Mouse (Mus musculus) retina, embryonic 14.5 days (tissue): Measurements from ENCODE around the gene Morc3.

ENCODE experiments used
- DNase-seq: peaks from one replicate; pipeline ENCODE4 v3.0.0-alpha.2; 2015; ENCODE audit warnings: low spot score

The Morc3 gene

GRCm38 (mm10) chr16:93884086-93884721 lies 52.3 kb downstream of the Morc3 start:
- DNase-seq, result peak; percentile 49

- DNase-seq, result no peak
Measured at GRCm38 (mm10) chr16:93884722-93885113, 52.8 kb downstream of the Morc3 start.

GRCm38 (mm10) chr16:93888481-93888880 lies 56.6 kb downstream of the Morc3 start:
- no peak for DNase-seq

GRCm38 (mm10) chr16:93890948-93891604 lies 59.2 kb downstream of the Morc3 start:
- DNase-seq, result no peak

- DNase-seq, result no peak
Measured at GRCm38 (mm10) chr16:93893285-93893684, 61.4 kb downstream of the Morc3 start.

- DNase-seq, result peak; percentile 50
Measured at GRCm38 (mm10) chr16:93903027-93903426, 71.1 kb downstream of the Morc3 start.

- peak; percentile 87 for DNase-seq
Measured at GRCm38 (mm10) chr16:93906156-93907014, 74.5 kb downstream of the Morc3 start.

GRCm38 (mm10) chr16:93907761-93908160 lies 75.8 kb downstream of the Morc3 start:
- no peak for DNase-seq

GRCm38 (mm10) chr16:93908196-93908595 lies 76.3 kb downstream of the Morc3 start:
- DNase-seq, result no peak

- no peak for DNase-seq
Measured at GRCm38 (mm10) chr16:93909936-93910335, 78.0 kb downstream of the Morc3 start.

- DNase-seq, result no peak
Measured at GRCm38 (mm10) chr16:93910735-93911665, 79.1 kb downstream of the Morc3 start.

- no peak for DNase-seq
Measured at GRCm38 (mm10) chr16:93912158-93912557, 80.2 kb downstream of the Morc3 start.

GRCm38 (mm10) chr16:93912808-93913207 lies 80.9 kb downstream of the Morc3 start:
- DNase-seq, result no peak

- DNase-seq, result no peak
Measured at GRCm38 (mm10) chr16:93913881-93914576, 82.1 kb downstream of the Morc3 start.

- peak; percentile 61 for DNase-seq
Measured at GRCm38 (mm10) chr16:93915338-93915849, 83.5 kb downstream of the Morc3 start.

GRCm38 (mm10) chr16:93917712-93918678 lies 86.1 kb downstream of the Morc3 start:
- peak; percentile 95 for DNase-seq

GRCm38 (mm10) chr16:93918679-93919060 lies 86.7 kb downstream of the Morc3 start:
- DNase-seq, result peak; percentile 53

GRCm38 (mm10) chr16:93919189-93919588 lies 87.3 kb downstream of the Morc3 start:
- DNase-seq, result no peak

GRCm38 (mm10) chr16:93920673-93921072 lies 88.8 kb downstream of the Morc3 start:
- no peak for DNase-seq
